Mouse (Mus musculus) layer of hippocampus, postnatal 36 days (tissue): ENCODE results near the gene Gm49373. TPM values are rescaled to one million over a fixed set of nuclear protein-coding genes. Genes with fewer than 3 reads are reported as not detected.
A peak's percentile ranks its signal among the peaks of the same experiment; 100 is the strongest.
"Not testable (repeated sequence)": the region's sequence is repeated elsewhere in the genome, so short reads cannot be mapped to it uniquely, and the experiment has no call there.

Source experiments
- DNase-seq, 2 experiments: peaks; one replicate each; pipeline ENCODE4 v3.0.0; 2022
- total RNA-seq, 2 experiments: library from RNA; stranded (reverse); gene quantifications; 2 replicates each; pipeline ENCODE4 v1.2.3; 2021

The Gm49373 gene
- total RNA-seq, 2 experiments from 2014 or later = 2.5 to 2.9 TPM

DNA sequence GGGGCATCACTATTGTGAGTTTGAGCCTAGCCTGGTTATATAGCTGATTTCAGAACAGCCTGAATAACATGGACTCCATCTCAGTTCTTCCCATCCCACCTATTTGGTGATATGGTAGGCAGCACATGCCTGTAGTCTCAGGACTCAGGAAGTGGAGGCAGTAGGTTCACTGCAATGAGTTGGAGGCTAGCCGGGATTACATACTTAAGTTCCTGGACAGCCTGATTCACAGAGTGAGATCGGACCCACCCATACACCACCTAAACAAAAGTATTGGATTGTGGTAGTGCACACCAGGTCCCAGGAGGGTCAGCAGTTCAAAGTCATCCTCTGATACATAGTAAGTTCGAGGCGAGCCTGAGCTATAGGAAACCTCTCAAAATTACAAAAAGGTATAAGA is 255 bp downstream of the Gm49373 start:
- DNase-seq = no peak

DNA sequence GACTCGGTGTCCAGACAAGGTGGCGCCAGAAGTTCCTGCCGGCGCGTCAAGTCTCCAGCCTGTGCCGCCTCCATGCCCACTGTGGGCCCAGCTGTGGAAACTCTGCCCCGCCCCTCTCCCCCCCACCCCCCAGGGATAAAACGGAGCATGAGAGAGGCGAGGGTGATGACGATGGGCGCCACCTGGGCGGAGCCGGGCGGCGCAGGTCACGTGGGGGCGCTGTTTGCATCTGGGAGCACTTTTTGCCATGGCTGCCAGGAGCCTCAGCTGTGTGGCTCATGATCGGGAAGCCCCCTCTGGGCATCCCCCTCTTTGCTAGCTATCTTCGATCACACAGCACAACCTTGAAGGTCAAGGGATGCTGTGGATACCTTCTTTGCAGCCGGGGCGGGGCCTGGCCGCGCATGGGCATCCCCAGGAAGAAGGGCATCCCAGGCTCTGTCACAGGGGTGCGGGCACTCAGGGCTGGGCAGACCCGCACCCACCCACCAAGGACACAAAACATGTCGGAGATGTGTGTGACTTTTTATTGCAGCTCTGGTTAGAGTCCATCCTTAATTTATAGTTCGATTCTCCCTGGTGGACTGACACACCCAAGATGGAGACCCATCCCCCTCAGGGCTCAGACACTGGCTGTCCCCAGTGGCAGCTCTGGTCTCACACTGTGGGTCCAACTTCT is 5.8 kb downstream of the Gm49373 start, which contains the start of gene Zglp1:
TSS of gene Zglp1 (minus strand) at position 88 of the 679 bp plus-strand sequence.
- no peak for DNase-seq

DNA sequence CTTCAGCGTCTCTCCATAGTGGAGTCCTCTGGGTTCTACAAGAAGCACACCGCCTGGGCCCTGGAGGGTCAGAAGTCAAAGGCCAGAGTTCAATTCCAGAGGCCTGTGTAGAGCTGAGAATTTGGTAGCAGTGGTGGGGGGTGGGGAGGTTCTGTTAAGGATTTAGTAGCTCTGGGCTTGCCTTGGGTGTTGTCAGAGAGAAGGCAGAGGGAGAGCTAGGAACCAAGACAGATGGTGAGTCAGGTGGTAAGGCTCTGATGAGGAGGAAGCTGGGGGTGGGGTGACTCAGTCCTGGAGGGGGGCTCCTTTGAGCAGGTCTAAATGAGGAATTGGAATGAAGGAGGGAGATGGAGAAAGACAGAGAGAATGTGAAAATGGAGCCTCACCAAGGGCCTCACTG is 10.0 kb downstream of the Gm49373 start:
- peak; percentile 58 to 67 for DNase-seq

DNA sequence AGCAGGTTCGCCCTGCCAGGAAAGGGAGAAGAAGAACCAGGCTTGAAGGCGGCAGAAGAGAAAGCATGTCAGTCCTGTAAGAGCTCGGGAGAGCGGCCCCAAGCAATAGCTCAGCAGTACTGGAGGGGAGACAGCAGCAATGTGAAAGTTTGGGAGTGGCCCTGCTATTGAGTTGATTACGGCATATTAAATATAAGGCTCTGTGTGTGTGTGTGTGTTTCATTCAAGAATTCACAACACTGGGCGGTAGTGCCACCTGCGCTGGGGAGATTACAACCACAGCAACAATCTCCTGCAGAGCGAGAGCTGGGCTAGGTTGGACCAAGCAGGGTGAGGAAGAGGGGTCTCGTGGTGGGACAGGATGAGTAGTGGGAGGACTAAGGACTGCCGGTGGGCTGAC is 21.3 kb downstream of the Gm49373 start:
- DNase-seq = no peak

DNA sequence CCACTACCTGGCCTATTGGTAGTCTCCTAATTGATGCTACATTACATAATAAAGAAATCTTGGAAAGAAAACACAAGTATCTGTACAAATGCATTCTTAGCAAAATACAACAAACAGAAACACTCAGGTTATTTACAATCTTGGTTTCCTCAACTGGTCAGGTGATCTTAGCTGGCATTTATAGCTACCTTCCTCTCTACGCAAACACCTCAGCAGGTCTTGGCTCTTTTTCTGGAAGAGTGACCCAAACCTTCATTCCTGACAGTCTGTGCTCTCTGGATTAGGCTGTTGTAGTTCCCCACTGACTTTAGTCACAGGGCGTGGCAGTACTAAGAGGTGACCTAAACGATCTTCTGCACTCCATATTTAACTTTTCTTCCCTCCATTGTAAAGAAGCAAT is 27.7 kb downstream of the Gm49373 start:
- DNase-seq = no peak

DNA sequence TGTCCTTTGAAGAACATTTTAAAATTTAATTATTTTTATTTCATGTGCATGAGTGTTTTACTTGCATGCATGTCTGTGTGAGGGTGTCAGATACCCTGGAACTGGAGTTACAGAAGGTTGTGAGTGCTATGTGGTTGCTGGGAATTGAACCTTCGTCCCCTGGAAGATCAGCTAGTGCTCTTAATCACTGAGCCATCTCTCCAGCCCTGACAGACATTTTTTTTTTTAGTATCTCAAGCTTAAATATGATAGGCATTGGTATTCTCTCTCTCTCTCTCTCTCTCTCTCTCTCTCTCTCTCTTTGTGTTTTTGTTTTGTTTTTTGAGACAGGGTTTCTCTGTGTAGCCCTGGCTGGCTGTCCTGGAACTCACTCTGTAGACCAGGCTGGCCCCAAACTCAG is 28.1 kb downstream of the Gm49373 start:
- DNase-seq = not testable (repeated sequence)

DNA sequence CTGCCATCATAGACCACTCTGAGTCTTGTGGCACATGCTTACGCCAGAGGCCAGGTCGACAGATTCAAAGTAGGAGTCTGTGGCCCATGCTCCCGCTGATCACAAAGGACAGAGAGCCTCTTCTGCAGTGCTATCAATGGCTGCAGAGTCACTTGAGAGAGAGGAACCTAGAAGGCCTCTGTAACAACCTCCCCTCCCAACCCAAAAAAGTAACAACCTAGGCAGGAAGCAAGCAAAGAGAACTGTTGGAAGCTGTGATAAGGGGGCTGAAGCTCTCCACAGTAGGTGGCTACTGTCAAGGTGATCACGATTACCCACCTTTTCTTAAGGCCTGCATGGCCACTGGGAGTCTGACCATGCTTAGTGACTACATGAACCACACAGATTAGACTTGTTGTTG is 29.3 kb downstream of the Gm49373 start:
- DNase-seq = no peak

DNA sequence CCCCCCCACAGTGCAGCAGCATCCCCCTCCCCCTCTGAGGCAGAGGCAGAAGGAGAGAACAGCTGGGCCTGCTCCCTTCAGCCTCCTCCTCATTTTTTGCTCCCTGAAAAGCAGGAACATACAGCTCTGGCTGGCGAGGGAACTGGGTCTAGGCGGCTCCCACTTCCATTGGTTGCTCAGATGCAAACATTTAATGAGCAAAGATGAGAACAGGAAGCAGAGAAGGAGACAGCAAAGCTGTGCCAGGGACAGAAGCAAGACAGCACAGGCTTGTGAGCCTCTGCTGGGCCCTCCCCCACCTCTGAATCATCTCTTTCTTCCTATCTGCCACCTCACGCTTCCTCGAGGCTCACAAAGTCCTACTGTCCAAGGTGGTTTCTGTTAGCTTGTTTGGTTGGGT is 31.6 kb downstream of the Gm49373 start:
- DNase-seq = peak; percentile 73 to 77

DNA sequence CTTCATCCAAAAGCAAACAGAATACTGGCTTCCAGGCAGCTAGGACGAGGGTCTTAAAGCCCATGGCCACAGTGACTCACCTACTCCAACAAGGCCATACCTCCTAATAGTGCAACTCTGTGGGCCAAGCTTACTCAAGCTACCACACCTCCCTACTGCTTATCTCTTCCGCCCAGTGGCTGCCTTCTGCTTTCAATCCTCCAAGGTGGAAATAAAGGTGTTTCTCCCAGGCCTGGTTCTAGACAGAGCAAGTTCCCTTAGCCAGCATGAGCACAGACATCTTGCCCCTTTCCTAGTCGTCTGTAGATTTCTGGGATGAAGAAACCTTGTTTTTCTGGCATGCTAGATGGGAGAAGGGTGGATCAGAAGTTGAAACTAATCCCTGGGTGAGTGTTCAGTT is 33.1 kb downstream of the Gm49373 start:
- no peak for DNase-seq

DNA sequence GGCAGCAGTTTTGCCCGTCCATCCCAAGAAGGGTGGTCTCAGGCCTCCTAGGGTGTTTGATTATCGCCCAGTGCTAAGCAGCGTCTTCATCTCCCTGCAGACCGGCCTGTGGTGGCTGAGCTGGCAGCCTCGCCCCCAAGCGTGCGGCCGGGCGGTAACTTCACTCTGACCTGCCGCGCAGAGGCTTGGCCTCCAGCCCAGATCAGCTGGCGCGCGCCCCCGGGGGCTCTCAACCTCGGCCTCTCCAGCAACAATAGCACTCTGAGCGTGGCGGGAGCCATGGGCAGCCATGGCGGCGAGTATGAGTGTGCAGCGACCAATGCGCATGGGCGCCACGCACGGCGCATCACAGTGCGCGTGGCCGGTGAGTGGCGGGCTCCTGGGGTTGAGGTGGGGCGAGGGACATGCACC is 35.4 kb downstream of the Gm49373 start:
- DNase-seq = peak; percentile 49 to 53

DNA sequence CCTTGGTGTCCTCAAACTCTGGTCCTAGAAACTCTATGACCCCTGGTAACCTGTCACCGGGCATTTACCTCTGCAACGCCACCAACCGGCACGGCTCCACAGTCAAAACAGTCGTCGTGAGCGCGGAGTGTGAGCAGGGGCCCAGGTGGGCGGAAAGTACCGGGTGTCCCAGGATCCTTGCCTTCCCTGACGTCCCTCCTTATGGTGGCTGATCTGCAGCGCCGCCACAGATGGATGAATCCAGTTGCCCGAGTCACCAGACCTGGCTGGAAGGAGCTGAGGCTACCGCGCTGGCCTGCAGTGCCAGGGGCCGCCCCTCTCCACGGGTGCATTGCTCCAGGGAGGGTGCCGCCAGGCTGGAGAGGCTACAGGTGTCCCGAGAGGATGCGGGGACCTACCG is 36.2 kb downstream of the Gm49373 start:
- DNase-seq = no peak

DNA sequence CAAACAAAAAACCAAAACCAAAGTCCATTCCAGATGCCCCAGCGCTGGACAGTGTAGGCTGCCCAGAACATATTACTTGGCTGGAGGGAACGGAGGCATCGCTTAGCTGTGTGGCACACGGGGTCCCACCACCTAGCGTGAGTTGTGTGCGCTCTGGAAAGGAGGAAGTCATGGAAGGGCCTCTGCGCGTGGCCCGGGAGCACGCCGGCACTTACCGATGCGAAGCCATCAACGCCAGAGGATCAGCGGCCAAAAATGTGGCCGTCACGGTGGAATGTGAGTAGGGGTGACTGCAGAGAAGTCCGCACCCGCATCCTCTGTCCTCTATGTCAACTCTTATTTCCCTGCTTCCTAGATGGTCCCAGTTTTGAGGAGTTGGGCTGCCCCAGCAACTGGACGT is 36.7 kb downstream of the Gm49373 start:
- no peak for DNase-seq

DNA sequence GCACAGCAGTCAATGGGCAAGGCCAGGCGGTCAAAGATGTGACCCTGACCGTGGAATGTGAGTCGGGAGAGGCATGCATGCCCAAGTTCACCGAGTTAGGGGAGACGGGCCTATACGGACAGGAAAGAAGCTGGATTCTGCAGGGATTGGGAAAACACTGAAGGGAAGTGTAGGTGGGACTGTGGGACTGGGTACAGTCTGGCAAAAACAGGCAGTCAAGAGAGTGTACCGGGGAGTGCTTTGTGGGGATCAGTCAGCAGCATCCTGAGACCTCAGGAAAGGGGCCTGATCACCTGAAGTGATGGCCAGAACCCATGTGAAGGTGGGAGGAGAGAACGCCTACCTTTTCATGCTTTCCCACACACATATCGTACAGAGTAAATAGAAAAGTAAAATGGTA is 37.3 kb downstream of the Gm49373 start:
- DNase-seq = no peak

DNA sequence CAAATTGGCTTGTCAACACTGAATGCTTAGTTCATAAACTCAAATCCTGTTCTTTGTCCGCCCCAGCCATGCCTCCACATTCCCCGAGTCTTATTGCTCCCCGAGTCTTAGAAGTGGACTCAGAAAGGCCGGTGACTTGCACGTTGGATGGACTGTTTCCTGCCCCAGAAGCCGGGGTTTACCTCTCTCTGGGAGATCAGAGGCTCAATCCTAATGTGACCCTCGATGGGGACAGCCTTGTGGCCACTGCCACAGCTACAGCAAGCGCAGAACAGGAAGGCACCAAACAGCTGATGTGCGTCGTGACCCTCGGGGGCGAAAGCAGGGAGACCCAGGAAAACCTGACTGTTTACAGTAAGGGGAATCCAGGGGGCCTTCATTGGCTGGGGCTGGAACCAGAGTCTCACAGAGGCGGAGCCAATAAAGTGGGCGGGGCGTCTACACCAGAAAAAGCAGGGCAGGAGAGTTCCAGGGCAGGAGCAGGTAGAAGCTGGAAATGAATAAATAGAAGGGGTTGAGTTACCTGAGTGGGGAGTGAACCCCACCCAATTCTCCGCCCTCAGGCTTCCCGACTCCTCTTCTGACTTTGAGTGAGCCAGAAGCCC is 38.3 kb downstream of the Gm49373 start:
- peak in 1 of 2 experiments; percentile 17 for DNase-seq

DNA sequence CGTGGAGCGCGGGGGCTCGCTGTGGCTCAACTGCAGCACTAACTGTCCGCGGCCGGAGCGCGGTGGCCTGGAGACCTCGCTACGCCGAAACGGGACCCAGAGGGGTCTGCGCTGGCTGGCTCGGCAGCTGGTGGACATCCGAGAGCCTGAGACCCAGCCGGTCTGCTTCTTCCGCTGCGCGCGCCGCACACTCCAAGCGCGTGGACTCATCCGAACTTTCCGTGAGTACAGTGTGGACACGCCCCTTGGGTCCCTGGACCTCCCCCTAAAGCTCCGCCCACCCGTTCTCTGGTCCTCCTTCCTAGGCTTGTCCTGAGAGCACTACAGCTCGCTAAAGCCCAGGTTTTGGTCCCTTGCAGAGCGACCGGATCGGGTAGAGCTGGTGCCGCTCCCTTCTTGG is 39.8 kb downstream of the Gm49373 start:
- DNase-seq = peak; percentile 70 to 74

DNA sequence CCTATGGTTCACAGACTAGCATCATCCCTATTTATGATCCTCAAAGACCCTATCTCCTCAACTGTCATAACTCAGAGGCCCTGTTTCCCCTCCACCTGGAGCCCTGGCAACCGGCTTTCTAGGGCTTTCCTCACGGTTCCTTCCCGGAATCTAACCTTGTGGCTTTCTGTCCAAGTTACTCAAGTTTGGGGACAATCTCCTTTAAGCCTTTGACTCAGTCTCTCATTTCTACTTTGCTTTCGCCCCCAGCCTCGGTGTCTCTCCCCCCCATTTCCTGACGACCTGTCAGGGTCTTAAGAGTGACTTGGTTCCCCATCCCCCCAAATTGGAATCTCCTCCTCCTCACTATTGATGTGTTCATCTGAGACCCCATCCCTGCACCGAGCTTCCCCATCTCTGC is 40.4 kb downstream of the Gm49373 start:
- no peak for DNase-seq

DNA sequence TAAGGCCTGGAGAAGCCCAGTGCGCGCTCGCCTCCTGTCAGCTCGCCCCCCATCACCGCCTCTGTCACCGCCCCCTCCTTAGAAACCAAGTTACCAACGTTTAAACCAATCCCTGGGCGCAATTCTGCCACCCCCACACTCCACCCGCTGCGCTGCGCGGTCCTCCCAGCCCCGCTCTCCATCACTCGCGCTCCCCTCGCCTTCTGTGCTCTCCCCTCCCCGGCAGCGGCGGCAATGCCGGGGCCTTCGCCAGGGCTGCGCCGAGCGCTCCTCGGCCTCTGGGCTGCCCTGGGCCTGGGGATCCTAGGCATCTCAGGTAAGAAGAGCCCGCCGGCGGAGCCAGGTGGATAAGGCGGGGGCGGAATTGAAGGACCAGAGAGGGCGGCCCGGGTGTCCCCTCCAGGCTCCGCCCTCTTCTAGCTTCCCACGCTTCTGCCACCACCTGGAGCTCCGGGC is 41.0 kb downstream of the Gm49373 start, which contains the start of gene Icam5:
TSS of gene Icam5 (plus strand) at position 178 of the 456 bp plus-strand sequence.
- DNase-seq = peak; percentile 88 to 89

DNA sequence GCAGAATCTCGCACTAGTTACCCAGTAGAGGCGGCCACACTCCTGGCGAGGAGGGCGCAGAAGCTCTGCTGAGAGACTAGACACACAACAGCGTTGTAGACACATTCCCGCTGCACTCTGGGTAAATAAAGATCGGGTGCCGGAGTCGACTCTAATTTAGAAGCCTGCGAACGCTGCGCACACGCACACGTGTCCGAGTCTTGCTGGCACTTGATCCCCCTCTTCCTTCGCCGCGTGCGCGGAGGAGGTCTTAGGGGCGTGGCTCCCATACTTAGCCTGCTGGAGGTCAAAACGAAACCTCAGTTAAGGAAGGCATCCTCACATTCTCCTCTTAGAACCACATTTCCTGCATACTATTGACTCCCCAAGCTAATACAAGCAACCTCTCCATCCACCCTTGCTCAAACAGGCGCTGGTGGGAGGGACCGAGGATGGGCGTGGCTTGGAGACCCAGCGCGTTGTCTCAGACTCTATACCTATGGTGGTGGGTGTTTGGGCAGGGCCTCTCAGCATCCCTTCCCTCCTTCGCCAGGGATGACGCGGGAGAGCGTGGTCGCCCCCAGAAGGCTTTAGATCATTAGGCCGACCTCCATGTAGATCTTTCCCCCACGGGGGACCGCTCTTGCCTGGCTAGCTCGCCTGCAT is 41.5 kb downstream of the Gm49373 start:
- peak; percentile 78 to 79 for DNase-seq

DNA sequence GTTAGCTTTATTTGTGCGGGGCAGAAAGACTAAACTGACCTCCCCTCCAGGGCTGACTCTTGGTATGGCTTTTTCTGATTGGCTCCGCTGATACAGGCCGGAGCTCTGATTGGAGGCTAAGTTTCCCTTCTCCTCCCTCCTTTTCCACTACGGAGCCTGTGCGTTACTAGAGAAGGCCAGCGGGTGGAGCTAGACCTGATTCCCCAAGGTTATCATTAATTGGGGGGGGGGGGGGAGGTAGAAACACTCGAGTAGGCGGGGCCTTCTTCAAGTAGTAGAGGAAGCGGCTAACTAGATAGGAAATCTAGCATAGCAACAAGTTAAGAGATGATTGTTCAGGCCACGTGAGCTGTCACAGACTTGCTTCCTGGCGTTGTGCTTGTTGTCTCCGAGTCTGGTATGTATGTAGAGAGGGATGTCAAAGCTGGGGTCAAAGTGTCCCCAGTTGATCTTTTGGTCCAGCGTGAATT is 42.1 kb downstream of the Gm49373 start:
- DNase-seq = peak; percentile 71 to 79

DNA sequence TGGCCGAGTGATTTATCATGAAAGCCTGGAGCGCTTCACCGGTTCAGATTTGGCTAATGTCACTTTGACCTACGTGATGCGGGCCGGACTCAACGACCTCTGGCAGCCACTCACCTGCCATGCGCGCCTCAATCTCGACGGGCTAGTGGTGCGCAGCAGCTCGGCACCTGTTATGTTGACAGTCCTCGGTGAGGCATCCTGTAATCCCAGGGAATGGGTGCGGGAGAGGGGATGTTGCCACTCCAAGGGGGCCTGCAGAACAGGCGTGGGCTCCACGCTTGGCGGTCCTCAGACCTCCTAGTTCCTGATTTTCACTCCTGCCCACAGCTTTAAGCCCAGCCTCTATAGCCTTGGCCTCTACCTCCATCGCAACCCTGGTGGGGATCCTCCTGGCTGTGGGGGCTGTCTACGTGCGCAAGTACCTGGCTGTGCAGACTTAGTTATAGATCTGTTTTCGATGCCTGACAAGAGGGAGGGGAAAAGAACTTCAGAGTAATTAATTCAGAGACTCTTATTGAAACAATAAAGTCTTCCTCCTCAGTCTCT is 42.8 kb downstream of the Gm49373 start:
- DNase-seq = no peak

DNA sequence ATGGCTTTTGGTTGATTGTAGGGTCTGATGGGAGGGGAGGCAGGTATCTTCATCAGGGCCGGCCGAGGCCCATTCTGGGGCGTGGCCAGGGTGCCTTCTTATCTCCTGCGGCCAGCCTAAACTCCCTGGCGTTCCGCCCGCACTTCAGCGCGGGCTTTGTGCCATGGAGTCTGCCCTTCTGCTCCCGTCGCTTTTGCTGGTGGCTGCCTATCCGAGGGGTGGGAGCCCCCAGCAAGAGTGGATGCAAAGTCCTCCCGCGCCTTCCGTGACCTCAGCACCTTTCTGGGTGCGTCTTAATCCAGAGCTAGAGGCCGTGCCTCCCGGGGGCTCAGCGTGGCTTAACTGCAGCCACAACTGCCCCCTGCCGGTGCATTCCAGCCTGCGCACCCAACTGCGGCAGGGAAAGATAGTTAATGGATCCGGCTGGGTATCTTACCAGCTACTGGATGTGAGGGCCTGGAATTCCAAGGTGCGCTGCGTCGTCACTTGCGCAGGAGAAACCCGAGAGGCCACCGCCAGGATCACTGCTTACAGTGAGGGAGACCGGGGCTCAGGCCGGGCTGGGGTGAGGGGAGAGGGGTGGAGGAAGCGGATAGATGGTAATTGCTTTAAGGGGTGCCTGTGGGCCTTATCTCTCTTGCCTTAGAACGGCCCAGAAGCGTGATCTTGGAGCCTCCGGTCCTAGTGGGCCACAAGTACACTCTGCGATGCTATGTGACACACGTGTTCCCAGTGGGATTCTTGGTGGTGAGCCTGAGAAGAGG is 43.4 kb downstream of the Gm49373 start, which contains the start of gene Icam4:
TSS of gene Icam4 (plus strand) at position 83 of the 764 bp plus-strand sequence.
- peak; percentile 66 to 72 for DNase-seq

DNA sequence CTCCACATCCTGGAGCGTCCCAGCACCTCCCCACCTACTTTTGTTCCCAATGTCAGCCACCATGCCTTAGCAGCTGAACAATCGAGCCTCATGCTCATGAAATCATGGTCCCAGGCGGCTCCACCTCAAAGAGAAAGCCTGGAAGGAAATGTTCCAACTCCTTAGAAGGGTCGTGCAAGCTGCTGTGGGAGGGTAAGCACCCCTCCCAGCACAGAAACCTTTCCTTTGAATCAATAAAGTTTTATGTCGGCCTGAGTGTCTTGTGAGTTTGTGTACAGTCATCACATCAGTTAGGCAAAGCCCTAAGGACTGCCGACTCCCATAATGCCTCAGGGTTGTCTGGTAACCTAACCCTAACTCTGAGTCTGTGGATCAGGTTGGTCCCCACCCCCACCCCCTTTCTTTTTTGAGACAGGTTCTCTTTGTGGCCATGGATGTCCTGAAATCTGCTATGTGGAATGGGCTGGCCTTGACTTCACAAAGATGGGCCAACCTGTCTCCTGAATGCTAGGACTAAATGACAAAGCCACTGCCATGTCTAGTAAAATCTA is 44.3 kb downstream of the Gm49373 start:
- DNase-seq = no peak
